Mouse (Mus musculus) adrenal gland, postnatal 10 days (tissue): ENCODE measurements at regions not wholly inside any gene's neighbourhood (a gene's known extent, or its start where the extent isn't known, plus 50 kb on each side); places are given as distances from the start of the nearest gene placed in this dataset.

Experiments used
- DNase-seq: peaks from one replicate; pipeline ENCODE4 v3.0.0; 2021; ENCODE audit warnings: mixed read lengths

DNA sequence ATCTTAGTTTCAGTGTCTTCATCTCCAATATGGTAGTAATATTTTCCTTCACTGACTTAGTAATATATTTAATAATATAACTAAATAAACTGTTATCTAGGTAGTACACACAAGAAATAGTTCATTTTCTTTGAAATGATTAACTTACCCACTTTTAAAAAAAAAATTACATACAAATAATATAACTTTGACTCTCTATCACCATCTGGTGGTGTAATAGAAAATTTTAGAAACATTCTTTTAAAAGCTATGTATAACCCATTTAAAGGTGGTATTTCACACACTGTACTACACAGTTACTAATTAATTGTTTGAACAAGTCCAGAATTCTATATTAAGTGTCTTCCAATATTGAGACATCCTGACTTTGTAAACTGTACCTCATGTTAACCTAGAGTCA, 53.9 kb upstream of the Olfr266 start:
- DNase-seq = no peak

DNA sequence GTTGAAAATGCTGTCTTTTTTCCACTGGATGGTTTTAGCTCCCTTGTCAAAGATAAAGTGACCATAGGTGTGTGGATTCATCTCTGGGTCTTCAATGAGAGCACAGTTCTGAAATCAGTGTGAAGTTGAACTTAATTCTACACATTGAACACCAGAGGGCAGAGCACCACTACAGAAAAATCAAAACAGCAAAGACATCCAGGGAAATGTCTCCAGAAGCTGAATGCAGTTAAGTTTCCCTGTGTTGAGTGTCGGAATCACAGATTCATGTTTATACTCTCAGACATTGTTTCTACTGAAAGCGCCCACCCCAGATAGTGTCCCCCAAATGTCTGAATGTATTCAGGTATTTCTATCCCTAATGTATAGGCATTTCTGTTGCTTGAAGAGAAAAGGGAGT, 77.1 kb upstream of the Olfr266 start:
- no peak for DNase-seq

GRCm38 (mm10) chr3:106906668-106907067, 80.6 kb upstream of the Olfr266 start:
- DNase-seq = no peak

DNA sequence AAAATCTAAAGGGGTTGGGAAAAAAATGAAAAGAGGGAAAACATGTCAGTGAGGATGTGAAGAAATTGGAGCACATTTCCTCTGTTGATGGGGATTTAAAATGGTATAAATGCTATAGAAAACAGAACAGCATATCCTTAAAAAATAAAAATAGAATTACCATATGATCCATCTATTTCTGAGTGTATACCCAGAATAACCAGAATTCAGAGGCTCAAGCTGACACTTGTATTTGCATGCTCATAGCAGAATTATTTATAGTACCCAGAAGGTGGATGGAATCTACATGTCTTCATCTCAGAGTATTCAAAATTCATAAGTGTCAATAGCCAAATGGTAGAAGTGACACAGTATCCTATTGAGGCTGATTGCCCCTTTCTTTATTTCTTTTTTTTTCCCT, 99.9 kb upstream of the Kcna3 start:
- DNase-seq = no peak

DNA sequence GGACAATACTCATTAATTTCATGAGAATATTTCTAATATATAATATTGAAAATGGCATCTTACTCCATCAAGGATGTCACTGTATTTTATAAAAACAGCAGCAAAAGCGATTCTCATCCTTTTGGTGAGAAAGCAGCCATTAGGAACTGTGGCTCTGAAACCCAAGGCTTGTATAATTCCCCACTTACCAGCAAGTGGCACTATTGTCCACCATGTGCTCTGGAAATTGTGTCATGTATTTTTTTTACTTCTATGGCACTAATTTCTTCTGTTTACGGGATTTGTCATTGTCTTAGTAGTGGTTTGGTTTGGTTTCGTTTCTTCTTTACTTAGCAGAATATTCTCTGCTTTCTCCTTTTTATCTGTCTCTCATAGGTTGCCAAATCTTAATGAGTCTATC, 95.9 kb upstream of the Kcna3 start:
- no peak for DNase-seq

DNA sequence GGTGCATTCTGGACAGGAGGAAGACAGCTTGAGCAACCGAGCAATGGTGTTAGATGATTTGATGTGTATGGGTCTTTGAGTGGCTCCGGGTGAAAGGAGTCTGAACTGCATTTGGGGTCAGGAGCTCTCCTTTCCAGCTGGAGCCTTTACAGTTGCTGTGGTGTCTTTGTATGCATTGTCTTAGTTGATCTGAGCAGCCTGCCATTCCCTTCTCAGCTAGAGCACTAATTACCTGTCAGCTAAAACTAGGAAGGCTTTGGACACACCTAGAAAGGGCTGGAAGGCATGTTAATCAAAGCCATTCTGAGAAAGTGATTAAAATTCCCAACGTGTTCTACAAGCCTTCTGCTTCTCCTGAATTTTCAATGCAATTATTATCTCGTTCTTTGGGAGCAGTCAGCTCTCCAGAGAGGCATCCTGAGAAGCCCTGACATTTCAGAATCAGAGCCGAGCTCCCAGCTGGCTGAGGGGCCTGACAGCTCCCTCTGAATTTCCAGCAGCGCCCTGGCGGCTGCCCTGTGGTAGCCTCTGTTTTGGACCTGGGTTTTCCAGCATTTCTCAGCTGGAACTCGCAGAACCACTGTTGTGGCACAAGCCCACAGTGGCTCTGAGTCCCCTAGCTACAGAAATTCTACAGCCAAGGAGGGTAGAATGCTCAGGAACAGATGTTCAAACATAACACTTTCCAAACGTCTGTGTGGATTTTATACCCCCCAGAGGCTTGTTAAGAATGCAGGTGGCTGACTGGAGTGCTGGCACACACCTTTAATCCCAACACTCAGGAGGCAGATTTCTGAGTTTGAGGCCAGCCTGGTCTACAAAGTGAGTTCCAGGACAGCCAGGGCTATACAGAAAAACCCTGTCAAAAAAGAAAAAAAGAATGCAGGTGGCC, 80.2 kb upstream of the Kcna3 start:
- DNase-seq = no peak

GRCm38 (mm10) chr3:106957162-106957895, 78.6 kb upstream of the Kcna3 start:
- DNase-seq = no peak

DNA sequence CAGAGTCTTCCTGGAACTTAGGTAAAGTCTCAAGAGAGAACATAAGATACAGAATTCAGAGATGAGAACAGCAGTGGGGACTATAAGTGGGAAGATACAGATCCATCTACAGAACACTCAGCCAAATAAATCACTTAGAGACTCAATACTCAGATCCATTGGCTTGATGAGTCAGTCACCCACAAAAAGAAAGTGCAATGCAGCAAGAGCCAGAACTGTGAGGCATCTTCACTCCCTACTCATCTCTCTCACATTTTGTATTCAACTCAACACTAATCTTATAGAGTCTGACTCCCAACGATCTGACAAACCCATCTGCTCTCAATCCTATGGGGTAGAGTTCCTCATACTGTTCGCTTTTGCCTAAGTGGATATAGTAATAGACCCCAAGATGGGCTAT, 77.8 kb upstream of the Kcna3 start:
- no peak for DNase-seq

DNA sequence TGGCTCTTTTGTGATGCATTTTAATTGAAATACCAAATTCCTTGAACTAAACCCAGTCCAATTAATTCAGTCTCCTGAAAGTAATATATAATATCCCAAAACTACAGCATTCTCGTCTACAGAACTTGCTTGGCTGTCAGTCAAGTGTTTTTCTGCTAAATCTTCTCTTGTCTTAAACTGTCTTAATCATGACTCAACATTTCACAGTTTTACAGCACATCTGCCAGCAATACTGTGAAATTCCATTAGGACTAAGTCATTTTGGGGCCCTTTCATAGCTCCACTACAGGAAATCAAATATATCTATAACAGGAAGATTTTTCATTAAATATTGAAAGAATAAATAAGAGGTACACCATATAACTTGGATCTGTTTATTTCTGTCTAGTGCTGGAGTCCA, 75.4 kb upstream of the Kcna3 start:
- DNase-seq = no peak

DNA sequence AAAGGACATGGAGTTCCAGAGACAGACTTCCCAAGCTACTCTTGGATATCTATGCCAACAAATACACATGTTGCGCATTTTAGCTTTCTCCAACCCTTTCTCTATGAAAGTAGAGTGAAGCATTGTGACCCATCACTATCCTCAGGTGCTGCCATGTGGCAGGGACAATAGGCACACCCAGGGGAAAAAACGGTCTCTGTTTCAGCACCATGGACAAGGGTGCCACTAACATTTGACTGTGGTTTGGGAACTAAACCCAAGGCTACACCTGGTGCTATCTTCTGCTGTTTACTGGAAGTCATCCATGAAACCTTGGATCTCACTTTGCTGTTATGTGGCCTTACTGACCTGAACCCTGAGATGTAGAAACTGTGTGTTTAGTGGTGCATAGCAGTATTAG, 73.5 kb upstream of the Kcna3 start:
- DNase-seq = peak; percentile 28

DNA sequence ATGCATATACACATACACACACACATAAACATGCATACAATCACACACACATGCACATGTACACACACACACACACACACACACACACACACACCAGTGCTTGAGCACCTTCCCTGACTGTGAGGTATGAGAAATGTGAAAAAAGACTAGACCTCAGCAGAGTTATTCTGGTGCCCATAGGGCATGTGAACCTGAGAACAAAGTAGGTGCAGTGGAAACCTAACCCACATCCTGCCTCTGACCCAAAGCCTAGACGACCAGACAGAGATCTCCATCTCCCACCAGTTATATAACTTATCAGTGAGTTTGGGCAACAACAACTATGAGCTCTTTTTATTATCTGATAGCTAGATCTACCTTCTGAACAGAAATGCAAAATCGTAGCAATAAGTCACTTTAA, 69.8 kb upstream of the Kcna3 start:
- no peak for DNase-seq

- no peak for DNase-seq
Observed at GRCm38 (mm10) chr3:106967479-106967878, 68.5 kb upstream of the Kcna3 start.

- DNase-seq = no peak
Observed at GRCm38 (mm10) chr3:106974114-106974789, 61.7 kb upstream of the Kcna3 start.

DNA sequence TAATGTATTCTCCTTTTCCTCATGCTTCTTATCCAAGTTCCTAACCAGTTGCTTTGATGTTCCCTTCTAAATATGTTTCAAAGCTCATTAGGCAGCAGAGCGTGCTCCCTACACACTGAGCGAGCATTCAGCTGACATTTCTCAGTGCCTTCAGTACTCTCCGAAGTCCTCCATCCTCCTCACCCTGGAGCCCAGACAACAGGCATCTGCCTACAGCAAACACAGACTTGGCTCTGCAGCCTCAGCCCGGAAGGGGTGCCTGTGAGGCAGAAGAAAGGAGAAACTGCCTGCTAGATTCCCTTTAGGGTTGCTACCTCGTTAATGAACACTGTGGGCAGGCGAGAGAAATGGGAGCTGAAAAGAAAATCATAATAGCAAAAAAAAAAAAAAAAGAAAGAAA, 57.2 kb upstream of the Kcna3 start:
- DNase-seq = no peak

DNA sequence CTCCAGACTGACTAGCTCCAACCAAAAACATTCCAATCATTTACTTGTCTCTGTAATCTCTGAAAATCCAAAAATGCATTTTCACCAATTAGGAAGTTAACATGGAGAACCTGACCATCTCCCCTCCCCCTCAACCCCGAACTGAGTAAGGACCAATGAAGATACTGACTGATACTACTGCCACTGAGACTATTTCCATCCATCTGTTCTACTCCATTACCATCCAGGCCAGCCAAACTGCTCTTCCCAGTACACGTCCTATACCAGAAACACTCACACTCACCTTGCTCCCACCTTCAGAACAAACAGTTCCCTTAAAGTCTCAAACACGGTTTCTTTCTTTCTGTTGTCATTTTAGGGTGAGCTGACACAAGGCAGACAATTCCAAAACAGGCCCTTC, 55.1 kb upstream of the Kcna3 start:
- no peak for DNase-seq

DNA sequence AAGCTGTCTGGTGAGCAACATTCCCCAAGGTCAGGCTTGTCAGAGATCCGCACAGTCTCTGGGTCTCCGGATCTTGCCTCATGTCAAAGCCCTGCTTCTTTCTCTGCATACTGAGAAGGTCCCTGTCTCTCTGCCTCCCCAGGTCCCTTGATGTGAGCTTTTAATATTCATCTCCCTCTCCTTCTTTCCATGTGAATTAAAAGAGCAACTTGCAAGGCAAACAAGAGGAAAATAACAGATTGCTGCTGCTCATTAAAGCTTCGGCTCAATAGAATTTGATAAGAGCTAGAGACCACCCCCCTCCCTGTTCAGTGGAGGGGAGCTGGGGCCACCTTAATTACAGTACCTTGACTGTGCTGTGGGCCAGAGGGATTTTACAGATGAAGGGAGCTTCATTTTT, 54.6 kb upstream of the Kcna3 start:
- DNase-seq = no peak

GRCm38 (mm10) chr3:106984231-106984630, 51.7 kb upstream of the Kcna3 start:
- no peak for DNase-seq
